Mouse (Mus musculus) forebrain, embryonic 13.5 days (tissue): ENCODE data around the gene Zbtb18. TPM values are rescaled to one million over a fixed set of nuclear protein-coding genes. Genes with fewer than 3 reads are reported as not detected.
A peak's percentile ranks its signal among the peaks of the same experiment; 100 is the strongest.

ENCODE experiments used
- ATAC-seq: fragments of 200-750 bp; cut with Nextera tagmentation; 2 replicates; pipeline ENCODE4 v1.8.0; 2017
- H3K27ac ChIP-seq: fragments of 300-500 bp; sonication (generic); 2 replicates; pipeline ENCODE4 v1.5.1; 2015; ENCODE audit warnings: inconsistent platforms, mild to moderate bottlenecking, moderate library complexity
- H3K27me3 ChIP-seq: fragments of 300-500 bp; sonication (generic); 2 replicates; pipeline ENCODE4 v1.6.1; 2015; ENCODE audit warnings: mild to moderate bottlenecking, inconsistent platforms
- H3K36me3 ChIP-seq: fragments of 300-500 bp; sonication (generic); 2 replicates; pipeline ENCODE4 v1.6.1; 2015; ENCODE audit warnings: mild to moderate bottlenecking, inconsistent platforms; ENCODE audit not compliant: poor library complexity, severe bottlenecking
- H3K4me1 ChIP-seq: fragments of 300-500 bp; sonication (generic); 2 replicates; pipeline ENCODE4 v1.6.1; 2015; ENCODE audit warnings: inconsistent platforms
- H3K4me2 ChIP-seq: fragments of 300-500 bp; sonication (generic); 2 replicates; pipeline ENCODE4 v1.6.1; 2015; ENCODE audit warnings: inconsistent platforms, mild to moderate bottlenecking, moderate library complexity
- H3K4me3 ChIP-seq: fragments of 300-500 bp; sonication (generic); 2 replicates; pipeline ENCODE4 v1.5.1; 2015; ENCODE audit warnings: mild to moderate bottlenecking, inconsistent platforms
- H3K9ac ChIP-seq: fragments of 300-500 bp; sonication (generic); 2 replicates; pipeline ENCODE4 v1.6.1; 2015; ENCODE audit warnings: mild to moderate bottlenecking, inconsistent platforms
- H3K9me3 ChIP-seq: fragments of 300-500 bp; sonication (generic); replicated peaks from 2 replicates; pipeline ENCODE4 v1.6.1; 2016; ENCODE audit warnings: inconsistent platforms
- WGBS: fragments of 180-500 bp; shearing (Covaris S2); methylation state at CpG from one replicate; pipeline ENCODE4 v1.1.7; 2015; 5-methylcytosine and 5-hydroxymethylcytosine counted together
- polyA plus RNA-seq: library from polyadenylated mRNA; unstranded; fragments of >200 nt; fragmentation: Nextera tagmentation; extraction: Ambion mirVana; gene quantifications from 2 replicates; pipeline ENCODE4 v1.2.1, GENCODE M21; 2015

Zbtb18 gene
- polyA plus RNA-seq, 1 experiment from 2014 or later, result 88.1 TPM

GRCm38 (mm10) chr1:177458456-177459389, 16.6 kb downstream of the Zbtb18 start:
- WGBS, result 11% methylated on average over 18 of the region's 18 CpGs
- Histone ChIP-seq H3K4me3 (0 out of 2 replicates have a peak overlapping the region, but pooled peaks have one; percentile 7), H3K27me3 (no peaks in the 10 kb centered on the region), H3K4me2 (peak overlapping the region; percentile 54), H3K36me3 (no peaks in the 10 kb centered on the region), H3K9ac (peak overlapping the region; percentile 34; the same call in 1 of the 2 replicates), H3K27ac (peak overlapping the region; percentile 91), H3K4me1 (peaks cover 45% of the 10 kb centered on the region), H3K9me3 (no peaks in the 10 kb centered on the region)
- peak; percentile 57 for ATAC-seq

GRCm38 (mm10) chr1:177459536-177459935, 17.4 kb downstream of the Zbtb18 start:
- Histone ChIP-seq H3K4me2 (peak overlapping the region; percentile 54; the same call in 1 of the 2 replicates), H3K9me3 (no peaks in the 10 kb centered on the region), H3K27me3 (no peaks in the 10 kb centered on the region), H3K9ac (no peak overlapping the region), H3K27ac (0 out of 2 replicates have a peak overlapping the region, but pooled peaks have one; percentile 83), H3K4me1 (peaks cover 42% of the 10 kb centered on the region), H3K36me3 (no peaks in the 10 kb centered on the region), H3K4me3 (no peak overlapping the region)
- WGBS, result 32% methylated on average over 2 of the region's 2 CpGs
- ATAC-seq, result no peak

- WGBS, result 77% methylated on average over 8 of the region's 8 CpGs
- Histone ChIP-seq H3K27me3 (no peaks in the 10 kb centered on the region), H3K4me1 (peaks cover 12% of the 10 kb centered on the region; the same call in 1 of the 2 replicates), H3K9me3 (no peaks in the 10 kb centered on the region), H3K36me3 (no peaks in the 10 kb centered on the region), H3K4me2 (no peak overlapping the region), H3K9ac (no peak overlapping the region), H3K27ac (no peak overlapping the region), H3K4me3 (no peak overlapping the region)
- no peak for ATAC-seq
These were observed 25.0 kb downstream of the Zbtb18 start for GRCm38 (mm10) chr1:177467150-177467549.

GRCm38 (mm10) chr1:177468436-177468835, 26.3 kb downstream of the Zbtb18 start:
- Histone ChIP-seq H3K9me3 (no peaks in the 10 kb centered on the region), H3K27me3 (no peaks in the 10 kb centered on the region), H3K9ac (no peak overlapping the region), H3K4me3 (no peak overlapping the region), H3K4me2 (no peak overlapping the region), H3K36me3 (no peaks in the 10 kb centered on the region), H3K27ac (peak overlapping the region; percentile 14; the same call in 1 of the 2 replicates), H3K4me1 (peaks cover 9% of the 10 kb centered on the region; the same call in 1 of the 2 replicates)
- ATAC-seq, result peak; percentile 49; the same call in 1 of the 2 replicates
- WGBS, result 73% methylated on average over 5 of the region's 5 CpGs

- WGBS, result 90% methylated on average over 4 of the region's 4 CpGs
- ATAC-seq, result no peak
These were observed 27.9 kb downstream of the Zbtb18 start for GRCm38 (mm10) chr1:177470091-177470490.

DNA sequence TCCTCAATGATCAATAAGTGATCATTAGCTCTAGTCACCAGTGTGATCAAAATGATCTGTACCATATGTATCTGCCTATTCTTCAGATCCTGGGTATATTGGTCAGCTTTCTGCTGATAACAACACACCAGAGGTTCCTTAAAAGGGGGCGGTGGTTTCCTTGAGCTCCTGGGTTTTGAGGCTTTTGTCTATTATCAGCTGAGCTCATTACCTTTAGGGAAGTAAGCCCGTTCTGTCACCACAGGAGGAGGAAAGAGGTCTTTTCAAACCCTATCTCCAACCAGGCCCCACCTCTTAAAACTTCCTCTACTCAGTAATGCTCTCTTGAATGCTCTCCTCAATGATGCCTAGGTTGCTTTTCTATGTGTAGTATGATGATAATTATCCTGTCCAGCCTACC, 28.8 kb downstream of the Zbtb18 start:
- 62% methylated on average over 2 of the region's 2 CpGs for WGBS
- no peaks in the 10 kb centered on the region for H3K9me3 ChIP-seq
- H3K4me1 ChIP-seq, result peaks cover 9% of the 10 kb centered on the region; the same call in 1 of the 2 replicates
- H3K4me2 ChIP-seq, result no peak overlapping the region
- no peak overlapping the region for H3K9ac ChIP-seq
- no peaks in the 10 kb centered on the region for H3K36me3 ChIP-seq
- no peaks in the 10 kb centered on the region for H3K27me3 ChIP-seq
- H3K4me3 ChIP-seq, result no peak overlapping the region
- ATAC-seq, result no peak
- no peak overlapping the region for H3K27ac ChIP-seq

More at GRCm38 (mm10) chr1:177470091-177470490, 27.9 kb downstream of the Zbtb18 start:
- H3K9ac ChIP-seq, result no peak overlapping the region
- H3K27me3 ChIP-seq, result no peaks in the 10 kb centered on the region
- no peak overlapping the region for H3K4me2 ChIP-seq
- H3K4me1 ChIP-seq, result peaks cover 9% of the 10 kb centered on the region; the same call in 1 of the 2 replicates
- no peak overlapping the region for H3K27ac ChIP-seq
- no peaks in the 10 kb centered on the region for H3K9me3 ChIP-seq
- no peak overlapping the region for H3K4me3 ChIP-seq
- H3K36me3 ChIP-seq, result no peaks in the 10 kb centered on the region

GRCm38 (mm10) chr1:177475542-177476197, 33.5 kb downstream of the Zbtb18 start:
- H3K4me2 ChIP-seq, result no peak overlapping the region
- H3K36me3 ChIP-seq, result no peaks in the 10 kb centered on the region
- no peak overlapping the region for H3K4me3 ChIP-seq
- WGBS, result 85% methylated on average over 13 of the region's 13 CpGs
- H3K27ac ChIP-seq, result no peak overlapping the region
- H3K9ac ChIP-seq, result no peak overlapping the region
- H3K27me3 ChIP-seq, result no peaks in the 10 kb centered on the region
- no peak for ATAC-seq
- H3K9me3 ChIP-seq, result no peaks in the 10 kb centered on the region
- H3K4me1 ChIP-seq, result peaks cover 14% of the 10 kb centered on the region

DNA sequence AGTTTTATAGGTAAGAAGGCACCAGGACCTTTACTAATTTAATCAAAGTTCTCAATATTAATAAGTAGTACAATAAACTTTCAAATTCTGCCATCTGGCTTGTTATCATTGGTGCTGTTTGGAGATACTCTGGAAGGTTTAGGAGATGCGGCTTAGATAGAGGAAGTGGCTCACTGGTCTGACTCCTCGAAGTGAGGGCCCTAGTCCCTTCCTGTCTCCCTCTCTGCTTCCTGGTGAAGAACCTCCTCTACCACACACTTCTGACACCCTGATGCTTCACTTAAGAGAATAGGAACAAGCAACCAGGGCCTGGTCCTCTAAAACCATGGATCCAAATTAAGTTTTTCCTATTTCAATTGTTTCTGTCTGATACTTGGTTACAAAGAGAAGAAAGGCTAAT, 36.4 kb downstream of the Zbtb18 start:
- H3K4me3 ChIP-seq, result no peak overlapping the region
- 80% methylated on average over 2 of the region's 2 CpGs for WGBS
- ATAC-seq, result no peak
- peaks cover 14% of the 10 kb centered on the region for H3K4me1 ChIP-seq
- no peaks in the 10 kb centered on the region for H3K36me3 ChIP-seq
- no peak overlapping the region for H3K9ac ChIP-seq
- H3K9me3 ChIP-seq, result no peaks in the 10 kb centered on the region
- no peaks in the 10 kb centered on the region for H3K27me3 ChIP-seq
- peak overlapping the region; percentile 65 for H3K27ac ChIP-seq
- no peak overlapping the region for H3K4me2 ChIP-seq

DNA sequence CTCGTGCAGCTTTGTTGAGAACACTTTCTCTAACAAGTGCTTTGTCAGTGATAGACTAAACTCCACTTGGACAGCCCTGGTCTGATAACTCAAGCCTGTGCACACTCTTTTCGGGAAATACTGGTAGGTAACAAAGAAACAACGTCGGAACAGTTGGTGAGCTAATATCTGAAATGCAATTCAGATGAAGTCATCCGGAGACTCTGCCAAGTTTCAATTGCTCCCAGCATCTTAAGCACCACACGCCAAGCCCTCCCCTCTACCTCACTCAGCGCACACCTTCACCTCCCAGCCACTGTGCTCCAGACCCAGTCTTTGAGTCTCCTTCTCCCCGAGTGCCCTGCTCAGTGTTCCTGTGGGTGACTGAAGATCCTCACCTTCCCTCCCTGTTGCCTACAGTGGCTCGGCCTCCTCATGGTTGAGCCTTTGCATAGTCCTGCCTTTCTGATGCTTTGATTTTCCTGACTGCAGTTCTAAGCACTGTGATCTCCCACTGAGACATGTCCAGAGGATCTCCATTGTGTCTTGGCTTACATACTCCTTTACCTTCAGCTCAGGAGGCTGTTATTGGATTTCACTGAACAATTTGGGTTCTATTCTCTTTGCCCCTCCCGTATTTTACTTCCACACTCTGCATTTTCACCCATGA, 37.3 kb downstream of the Zbtb18 start:
- ATAC-seq, result peak; percentile 88
- Histone ChIP-seq H3K4me3 (no peak overlapping the region), H3K9ac (no peak overlapping the region; the same call in 1 of the 2 replicates), H3K4me2 (peak overlapping the region; percentile 25; the same call in 1 of the 2 replicates), H3K27ac (peak overlapping the region; percentile 65), H3K36me3 (no peaks in the 10 kb centered on the region), H3K9me3 (no peaks in the 10 kb centered on the region), H3K4me1 (peaks cover 18% of the 10 kb centered on the region), H3K27me3 (no peaks in the 10 kb centered on the region)
- WGBS, result 35% methylated on average over 10 of the region's 10 CpGs

GRCm38 (mm10) chr1:177483612-177484011, 41.5 kb downstream of the Zbtb18 start:
- no peaks in the 10 kb centered on the region for H3K27me3 ChIP-seq
- H3K4me2 ChIP-seq, result no peak overlapping the region
- no peak overlapping the region for H3K4me3 ChIP-seq
- H3K9ac ChIP-seq, result no peak overlapping the region
- H3K4me1 ChIP-seq, result peaks cover 33% of the 10 kb centered on the region
- no peak overlapping the region for H3K27ac ChIP-seq
- 98% methylated on average over 2 of the region's 2 CpGs for WGBS
- ATAC-seq, result no peak
- H3K36me3 ChIP-seq, result no peaks in the 10 kb centered on the region
- H3K9me3 ChIP-seq, result no peaks in the 10 kb centered on the region; the same call in 1 of the 2 replicates

DNA sequence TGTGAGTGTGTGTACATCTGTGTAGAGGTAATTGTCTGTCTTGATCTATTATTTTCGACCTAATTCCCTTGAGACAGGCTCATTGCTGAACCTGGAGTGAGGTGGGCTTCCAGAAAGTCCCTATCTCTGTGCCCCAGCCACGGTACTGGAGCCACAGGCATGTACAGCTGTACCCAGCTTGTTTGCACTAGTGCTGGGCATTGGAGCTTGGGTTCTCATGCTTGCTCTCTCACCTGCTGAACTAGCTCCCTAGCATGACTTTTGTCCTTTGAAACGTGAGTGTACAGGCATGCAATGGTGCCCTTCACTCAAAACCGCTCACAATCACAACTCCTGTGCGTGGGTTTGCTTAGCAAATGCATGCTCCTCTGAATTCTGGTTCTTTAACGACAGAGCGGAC, 42.1 kb downstream of the Zbtb18 start:
- H3K9me3 ChIP-seq, result no peaks in the 10 kb centered on the region; the same call in 1 of the 2 replicates
- H3K36me3 ChIP-seq, result no peaks in the 10 kb centered on the region
- no peaks in the 10 kb centered on the region for H3K27me3 ChIP-seq
- peaks cover 27% of the 10 kb centered on the region for H3K4me1 ChIP-seq
- no peak overlapping the region for H3K4me2 ChIP-seq
- ATAC-seq, result peak; percentile 43; the same call in 1 of the 2 replicates
- H3K4me3 ChIP-seq, result no peak overlapping the region
- WGBS, result 23% methylated on average over 7 of the region's 7 CpGs
- H3K9ac ChIP-seq, result no peak overlapping the region
- H3K27ac ChIP-seq, result peak overlapping the region; percentile 52
